Mouse (Mus musculus) ES-E14 (cell line): ENCODE results near the gene Neto2. TPM values are rescaled to one million over a fixed set of nuclear protein-coding genes. Genes with fewer than 3 reads are reported as not detected.
A peak's percentile ranks its signal among the peaks of the same experiment; 100 is the strongest.

Source experiments
- DNase-seq: peaks from one replicate; pipeline ENCODE4 v3.0.0-alpha.2; 2013; ENCODE audit warnings: low read depth, low spot score
- H3K27ac ChIP-seq: 2 replicates; pipeline ENCODE4 v1.5.1; 2012; ENCODE audit warnings: low read depth, mild to moderate bottlenecking, low read length, moderate library complexity, mixed read lengths; ENCODE audit not compliant: poor library complexity, insufficient read depth, severe bottlenecking
- H3K36me3 ChIP-seq: 2 replicates; pipeline ENCODE4 v1.6.1; 2012; ENCODE audit warnings: mild to moderate bottlenecking, low read length, moderate library complexity, mixed read lengths; ENCODE audit not compliant: control insufficient read depth, poor library complexity, insufficient read depth, severe bottlenecking
- H3K4me1 ChIP-seq, 2 experiments: fragments of 150-350 bp in 1 of 2; sonication (generic) in 1 of 2; 2 replicates each; pipeline ENCODE4 v1.6.1; 2012; ENCODE audit warnings: low read length in 2 of 2, mild to moderate bottlenecking in 1 of 2, mixed read lengths in 1 of 2; ENCODE audit not compliant: control insufficient read depth in 2 of 2, insufficient read depth in 2 of 2, poor library complexity in 1 of 2
- H3K4me3 ChIP-seq, 2 experiments: fragments of 150-350 bp in 1 of 2; sonication (generic) in 1 of 2; 2 replicates each; pipeline ENCODE4 v1.5.1; 2012; ENCODE audit warnings: low read length in 2 of 2, low read depth in 1 of 2, mild to moderate bottlenecking in 1 of 2, mixed read lengths in 1 of 2; ENCODE audit not compliant: insufficient read depth in 1 of 2, poor library complexity in 1 of 2, severe bottlenecking in 1 of 2
- H3K9ac ChIP-seq: 2 replicates; pipeline ENCODE4 v1.6.1; 2012; ENCODE audit warnings: low read depth, mild to moderate bottlenecking, low read length, mixed read lengths; ENCODE audit not compliant: poor library complexity, insufficient read depth, severe bottlenecking
- H3K9me3 ChIP-seq: fragments of 150-350 bp; sonication (generic); 2 replicates; pipeline ENCODE4 v1.6.1; 2012; ENCODE audit warnings: low read depth, mild to moderate bottlenecking, low read length; ENCODE audit not compliant: control insufficient read depth, insufficient read depth
- CHD2 ChIP-seq: IDR thresholded peaks from 2 replicates; pipeline ENCODE4 v1.6.1; 2014; ENCODE audit warnings: mild to moderate bottlenecking, low read depth, low read length, inconsistent platforms
- HCFC1 ChIP-seq: IDR thresholded peaks from 2 replicates; pipeline ENCODE4 v1.6.1; 2012; ENCODE audit warnings: low read length, inconsistent platforms, borderline replicate concordance; ENCODE audit not compliant: insufficient read depth
- MAFK ChIP-seq: IDR thresholded peaks from 2 replicates; pipeline ENCODE4 v1.6.1; 2014; ENCODE audit warnings: mild to moderate bottlenecking, low read depth, low read length, inconsistent platforms; ENCODE audit not compliant: insufficient read depth
- ZC3H11A ChIP-seq: IDR thresholded peaks from 2 replicates; pipeline ENCODE4 v1.6.1; 2012; ENCODE audit warnings: low read depth, mild to moderate bottlenecking, inconsistent platforms, low read length, borderline replicate concordance
- ZNF384 ChIP-seq: IDR thresholded peaks from 2 replicates; pipeline ENCODE4 v1.6.1; 2012; ENCODE audit warnings: low read depth, low read length, inconsistent platforms
- in situ Hi-C, 2 experiments: fragments of 600-800 bp; cut with MboI; formaldehyde crosslinking; loops; one replicate each; pipeline ENCODE4 v1.15.1; 2025; ENCODE audit warnings: low sequenced_read_pairs in 2 of 2, inconsistent platforms in 1 of 2; ENCODE audit not compliant: unreplicated experiment in 2 of 2
- total RNA-seq: library from RNA; depleted of rRNA; stranded (reverse); fragments of 300-350 nt; gene quantifications from 2 replicates; pipeline ENCODE4 v1.2.3, GENCODE M21; 2012

The Neto2 gene
- total RNA-seq, 1 experiment = 10.8 TPM

GRCm38 (mm10) chr8:85716696-85717095 is 16.0 kb upstream of the Neto2 start:
- H3K9me3 ChIP-seq = no peaks in the 10 kb centered on the region
- H3K36me3 ChIP-seq = no peaks in the 10 kb centered on the region
- no peaks in the 10 kb centered on the region for H3K4me1 ChIP-seq
- H3K4me3 ChIP-seq = no peak overlapping the region
- DNase-seq = no peak
- in situ Hi-C loops = no loop called here
- no peak overlapping the region for H3K9ac ChIP-seq
- TF ChIP-seq ZNF384 (no peak), MAFK (no peak), ZC3H11A (no peak), HCFC1 (no peak), CHD2 (no peak)
- no peak overlapping the region for H3K27ac ChIP-seq

- Histone ChIP-seq H3K36me3 (no peaks in the 10 kb centered on the region), H3K9ac (no peak overlapping the region), H3K9me3 (no peaks in the 10 kb centered on the region), H3K4me1 (no peaks in the 10 kb centered on the region), H3K27ac (no peak overlapping the region), H3K4me3 (no peak overlapping the region)
- DNase-seq = no peak
- TF ChIP-seq CHD2 (no peak), MAFK (no peak)
- in situ Hi-C loops = loop anchor here in 1 of 2 experiments (10.0 kb wide), 1 partner anchor 878 kb away; the partner anchor contains the start of gene Abcc12
Measured at GRCm38 (mm10) chr8:85706988-85707387, 6.3 kb upstream of the Neto2 start.

- TF ChIP-seq HCFC1 (peak; percentile 18; the same call in 1 of the 2 replicates), CHD2 (no peak)
- H3K9me3 ChIP-seq = no peaks in the 10 kb centered on the region
- DNase-seq = peak; percentile 41
- H3K36me3 ChIP-seq = no peaks in the 10 kb centered on the region
- in situ Hi-C loops = loop anchor here in 1 of 2 experiments (10.0 kb wide), 1 partner anchor 885 kb away; the partner anchor contains the start of gene Abcc12
- H3K4me1 ChIP-seq = peaks cover 3 to 4% of the 10 kb centered on the region in 2 experiments; a peak in 2 of 4 replicates
- H3K27ac ChIP-seq = no peak overlapping the region
- H3K4me3 ChIP-seq = peak overlapping the region; percentile 67 to 68
- peak overlapping the region; percentile 74 for H3K9ac ChIP-seq
Measured at GRCm38 (mm10) chr8:85700101-85700750, 498 bp downstream of the Neto2 start.

- no peaks in the 10 kb centered on the region for H3K9me3 ChIP-seq
- in situ Hi-C loops = loop anchor here in 1 of 2 experiments (25.0 kb wide), 1 partner anchor 663 kb away; no protein-coding TSS in a partner anchor
- no peak overlapping the region for H3K4me3 ChIP-seq
Measured at GRCm38 (mm10) chr8:85699051-85699450, 1.7 kb downstream of the Neto2 start.

GRCm38 (mm10) chr8:85665146-85665545 is 35.6 kb downstream of the Neto2 start:
- TF ChIP-seq ZC3H11A = peak; percentile 64; the same call in 1 of the 2 replicates
- no peak for TF ChIP-seq HCFC1
- no peaks in the 10 kb centered on the region for H3K4me1 ChIP-seq
- DNase-seq = peak; percentile 13
- no peak overlapping the region for H3K4me3 ChIP-seq
- no peak overlapping the region for H3K27ac ChIP-seq
- in situ Hi-C loops = loop anchor here in 1 of 2 experiments (5.0 kb wide), 1 partner anchor 208 kb away; no protein-coding TSS in a partner anchor
- no peak overlapping the region for H3K9ac ChIP-seq
- no peaks in the 10 kb centered on the region for H3K36me3 ChIP-seq
- no peaks in the 10 kb centered on the region for H3K9me3 ChIP-seq

More at GRCm38 (mm10) chr8:85699051-85699450, 1.7 kb downstream of the Neto2 start:
- no peak overlapping the region for H3K27ac ChIP-seq
- TF ChIP-seq MAFK (no peak), ZC3H11A (peak; percentile 94)
- H3K4me1 ChIP-seq = peaks cover 3 to 4% of the 10 kb centered on the region in 2 experiments; a peak in 2 of 4 replicates
- H3K36me3 ChIP-seq = no peaks in the 10 kb centered on the region
- peak; percentile 69 for DNase-seq
- H3K9ac ChIP-seq = no peak overlapping the region
